Mouse (Mus musculus) olfactory bulb, adult 2 months (tissue): ENCODE results near the gene Prcc.

Experiments used
- CTCF ChIP-seq: fragments of 200-500 bp; IDR thresholded peaks from 2 replicates; pipeline ENCODE4 v1.5.1; 2012; ENCODE audit warnings: low read depth, mild to moderate bottlenecking, low read length, moderate library complexity; ENCODE audit not compliant: insufficient read depth
- POLR2A ChIP-seq: fragments of 200-500 bp; IDR thresholded peaks from 2 replicates; pipeline ENCODE4 v1.6.1; 2012; ENCODE audit warnings: mild to moderate bottlenecking, low read depth, low read length, moderate library complexity; ENCODE audit not compliant: insufficient read depth

DNA sequence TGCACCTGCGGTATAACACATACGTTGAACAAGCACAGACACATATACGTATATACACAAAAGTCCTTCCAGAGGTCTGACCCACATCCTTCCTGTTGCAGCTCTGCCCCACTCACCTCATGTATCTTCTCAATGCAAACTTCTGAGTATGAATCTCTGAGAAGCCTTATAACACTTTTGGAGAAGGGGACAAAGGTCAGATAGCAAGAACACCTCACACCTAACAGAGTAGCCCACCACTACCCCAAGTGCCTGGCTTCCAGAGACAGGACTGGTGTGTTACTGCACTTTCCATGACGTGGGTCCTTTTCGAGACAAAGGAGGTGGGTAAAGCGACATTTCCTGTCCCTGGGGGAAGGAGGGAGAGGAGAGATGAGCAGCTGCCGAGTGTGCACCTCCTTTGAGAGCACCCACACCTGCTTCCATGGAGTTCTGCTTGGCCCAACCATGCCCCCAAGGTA is 38.7 kb downstream of the Prcc start, which contains the start of gene Sh2d2a:
- no peak for TF ChIP-seq CTCF
- no peak for TF ChIP-seq POLR2A
